Mouse (Mus musculus): ENCODE results near the gene Nln. TPM values are rescaled to one million over a fixed set of nuclear protein-coding genes. Genes with fewer than 3 reads are reported as not detected.

Gene Nln
- polyA plus RNA-seq, 1 experiment from 2014 or later = 17.6 TPM

DNA sequence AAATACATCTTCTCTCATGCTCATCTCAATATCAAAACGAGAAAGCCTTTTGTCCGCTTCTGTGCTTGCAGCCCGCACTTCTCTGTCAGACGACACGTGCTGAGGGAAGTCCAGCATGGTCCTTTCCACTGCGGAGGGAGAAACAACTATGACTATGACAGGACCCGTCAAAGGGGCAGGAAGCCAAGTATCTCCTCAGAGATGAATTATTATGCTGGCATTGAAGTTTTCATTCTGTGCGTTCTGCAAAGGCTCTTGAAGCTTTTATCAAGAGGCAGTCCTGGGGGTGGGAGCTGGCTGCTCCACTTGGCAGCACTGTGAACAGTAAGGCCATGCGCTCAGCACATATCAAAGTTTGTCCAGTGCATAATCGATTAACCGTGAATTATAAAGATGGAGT lies 40.2 kb downstream of the Nln start:
- Histone ChIP-seq H3K36me3 (0 out of 2 replicates have a peak, but pooled peaks cover 3% of the 10 kb centered on the region), H3K9me3 (no peaks in the 10 kb centered on the region), H3K27ac (no peak overlapping the region), H3K4me1 (replicated peaks) (peaks cover 15% of the 10 kb centered on the region; the same call in 1 of the 2 replicates), H3K4me3 (replicated peaks) (no peak overlapping the region), H3K27me3 (no peaks in the 10 kb centered on the region), H3K9ac (replicated peaks) (no peak overlapping the region), H3K4me2 (no peak overlapping the region)
- 89% methylated on average over 11 of the region's 11 CpGs for WGBS
- ATAC-seq (ENCODE audit: insufficient number of reproducible peaks, insufficient read depth, low FRiP score, low TSS enrichment, low read depth) = no peak

DNA sequence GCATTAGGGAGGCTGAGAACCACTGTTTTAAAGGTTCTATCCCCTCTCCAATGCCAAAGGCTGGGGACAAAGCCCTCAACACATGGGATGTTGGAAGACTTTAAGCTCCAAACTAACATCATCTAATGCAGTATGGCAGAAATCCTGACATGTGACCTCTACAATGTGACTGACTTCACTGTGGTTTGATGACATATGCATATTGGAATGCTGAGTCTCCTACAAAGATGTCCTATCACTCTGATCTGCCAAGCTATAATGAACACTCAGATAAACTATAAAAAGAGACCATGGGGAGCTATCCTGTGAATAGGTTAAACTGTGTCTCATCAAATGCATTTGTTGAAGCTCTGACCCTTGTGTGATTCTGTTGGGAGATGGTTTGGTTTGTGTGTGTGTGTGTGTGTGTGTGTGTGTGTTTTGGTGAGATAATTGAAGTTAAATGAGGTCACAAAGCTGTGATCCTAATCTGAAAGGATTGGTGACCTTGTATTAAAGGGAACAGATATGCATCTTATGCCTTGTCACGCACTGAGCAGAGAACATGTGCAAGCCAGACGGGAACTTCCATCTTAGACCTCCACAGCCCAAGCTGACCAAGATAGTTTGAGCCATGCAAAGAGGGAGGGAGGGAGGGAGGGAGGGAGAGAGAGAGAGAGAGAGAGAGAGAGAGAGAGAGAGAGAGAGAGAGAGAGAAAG lies 43.6 kb downstream of the Nln start:
- Histone ChIP-seq H3K4me1 (replicated peaks) (peaks cover 33% of the 10 kb centered on the region), H3K27ac (no peak overlapping the region), H3K4me3 (replicated peaks) (no peak overlapping the region), H3K4me2 (no peak overlapping the region), H3K36me3 (0 out of 2 replicates have a peak, but pooled peaks cover 4% of the 10 kb centered on the region), H3K9ac (replicated peaks) (no peak overlapping the region), H3K27me3 (no peaks in the 10 kb centered on the region), H3K9me3 (no peaks in the 10 kb centered on the region)
- 35% methylated on average over 2 of the region's 2 CpGs for WGBS
- ATAC-seq (ENCODE audit: insufficient number of reproducible peaks, insufficient read depth, low FRiP score, low TSS enrichment, low read depth) = no peak

DNA sequence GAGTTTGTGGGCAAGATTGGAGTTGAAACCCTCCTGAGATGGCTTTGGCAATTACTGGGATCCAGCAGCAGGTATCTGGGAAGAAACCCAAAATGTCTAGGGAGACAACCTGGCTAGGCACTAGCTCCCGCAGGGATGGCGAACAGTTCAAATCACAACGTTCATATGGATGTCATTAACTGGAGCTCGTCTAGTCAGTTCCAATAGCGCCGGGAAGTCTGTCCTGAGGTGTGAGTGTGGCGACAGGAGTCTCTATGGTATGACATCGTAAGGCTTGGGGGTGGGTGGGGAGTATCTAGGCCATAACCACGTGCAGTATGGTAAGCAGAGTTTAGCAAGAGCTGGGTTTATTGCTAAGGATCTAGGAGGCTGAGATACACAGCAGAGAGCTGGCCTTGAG lies 46.4 kb downstream of the Nln start:
- H3K36me3 ChIP-seq = 0 out of 2 replicates have a peak, but pooled peaks cover 5% of the 10 kb centered on the region
- no peaks in the 10 kb centered on the region for H3K9me3 ChIP-seq
- no peak overlapping the region for H3K9ac ChIP-seq (replicated peaks)
- peak overlapping the region; percentile 69 for H3K27ac ChIP-seq
- H3K4me1 ChIP-seq (replicated peaks) = peaks cover 23% of the 10 kb centered on the region
- WGBS = 19% methylated on average over 9 of the region's 9 CpGs
- ATAC-seq (ENCODE audit: insufficient number of reproducible peaks, insufficient read depth, low FRiP score, low TSS enrichment, low read depth) = peak; percentile 60; the same call in 1 of the 2 replicates
- no peak overlapping the region for H3K4me2 ChIP-seq
- H3K27me3 ChIP-seq = no peaks in the 10 kb centered on the region
- H3K4me3 ChIP-seq (replicated peaks) = no peak overlapping the region

DNA sequence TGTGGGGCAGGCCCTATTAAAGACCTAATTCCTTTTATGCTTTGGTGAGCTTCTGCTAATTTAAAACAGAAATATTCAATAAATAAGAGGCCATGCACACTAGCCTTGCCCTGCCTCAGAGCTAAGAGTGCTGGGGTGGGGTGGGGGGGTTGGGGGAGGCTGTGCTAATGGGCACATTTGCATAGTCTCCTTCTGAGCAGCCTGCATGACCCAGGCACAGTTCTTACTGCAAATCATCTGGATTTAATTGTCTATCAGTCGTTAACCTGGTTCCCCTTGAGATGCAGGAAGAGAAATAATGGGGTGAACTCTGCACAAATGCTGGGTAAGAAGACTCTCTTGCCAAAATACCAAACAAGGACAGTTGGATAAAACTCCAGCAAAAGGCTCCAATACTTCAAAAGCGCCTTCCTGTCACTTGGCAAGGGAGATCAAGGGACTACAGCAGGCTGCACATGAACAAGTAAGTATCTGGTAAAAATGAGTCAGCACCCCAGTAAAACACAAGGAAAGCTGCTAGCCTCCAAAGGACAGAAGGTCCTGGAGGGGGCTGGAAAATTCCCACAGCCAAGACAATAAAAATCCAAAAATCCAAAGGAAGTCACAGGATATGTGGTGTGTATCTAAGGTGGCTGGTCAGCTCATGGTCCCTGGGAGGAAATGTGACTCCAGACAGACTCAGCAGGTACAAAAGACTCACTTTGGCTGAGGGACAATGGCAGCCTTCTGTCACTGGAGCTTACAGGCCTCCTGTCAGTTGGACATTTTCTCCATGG lies 47.3 kb downstream of the Nln start:
- H3K9me3 ChIP-seq = no peaks in the 10 kb centered on the region
- H3K4me3 ChIP-seq (replicated peaks) = no peak overlapping the region
- ATAC-seq (ENCODE audit: insufficient number of reproducible peaks, insufficient read depth, low FRiP score, low TSS enrichment, low read depth) = peak; percentile 82; the same call in 1 of the 2 replicates
- peaks cover 9% of the 10 kb centered on the region; the same call in 1 of the 2 replicates for H3K36me3 ChIP-seq
- H3K9ac ChIP-seq (replicated peaks) = no peak overlapping the region
- 26% methylated on average over 2 of the region's 2 CpGs for WGBS
- H3K4me1 ChIP-seq (replicated peaks) = peaks cover 23% of the 10 kb centered on the region
- H3K27me3 ChIP-seq = no peaks in the 10 kb centered on the region
- H3K4me2 ChIP-seq = no peak overlapping the region
- H3K27ac ChIP-seq = peak overlapping the region; percentile 69

DNA sequence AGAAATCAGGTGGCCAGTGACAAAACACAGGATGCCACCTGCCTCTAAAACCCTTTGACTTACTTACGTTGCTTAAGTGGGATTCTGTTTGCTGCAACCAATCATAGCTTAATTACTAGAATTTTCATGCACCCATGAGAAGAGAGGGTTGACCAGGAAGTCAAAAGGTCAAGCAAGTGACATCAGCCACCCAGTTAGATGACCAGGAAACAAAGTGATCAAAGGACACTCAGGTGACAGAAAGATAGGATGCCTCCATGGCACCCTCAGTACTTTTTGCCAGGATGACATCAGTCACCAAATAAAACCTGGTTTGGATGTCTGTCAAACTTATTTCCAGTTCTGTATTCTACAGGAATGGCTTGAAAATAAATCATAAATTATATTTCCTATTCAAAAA lies 49.2 kb downstream of the Nln start:
- ATAC-seq (ENCODE audit: insufficient number of reproducible peaks, insufficient read depth, low FRiP score, low TSS enrichment, low read depth) = no peak
- H3K36me3 ChIP-seq = peaks cover 12% of the 10 kb centered on the region; the same call in 1 of the 2 replicates
- H3K4me3 ChIP-seq (replicated peaks) = no peak overlapping the region
- H3K27ac ChIP-seq = no peak overlapping the region
- 58% methylated on average over 1 of the region's 1 CpGs for WGBS
- H3K4me1 ChIP-seq (replicated peaks) = peaks cover 23% of the 10 kb centered on the region
- no peaks in the 10 kb centered on the region for H3K27me3 ChIP-seq
- H3K9ac ChIP-seq (replicated peaks) = no peak overlapping the region
- H3K4me2 ChIP-seq = no peak overlapping the region
- no peaks in the 10 kb centered on the region for H3K9me3 ChIP-seq

DNA sequence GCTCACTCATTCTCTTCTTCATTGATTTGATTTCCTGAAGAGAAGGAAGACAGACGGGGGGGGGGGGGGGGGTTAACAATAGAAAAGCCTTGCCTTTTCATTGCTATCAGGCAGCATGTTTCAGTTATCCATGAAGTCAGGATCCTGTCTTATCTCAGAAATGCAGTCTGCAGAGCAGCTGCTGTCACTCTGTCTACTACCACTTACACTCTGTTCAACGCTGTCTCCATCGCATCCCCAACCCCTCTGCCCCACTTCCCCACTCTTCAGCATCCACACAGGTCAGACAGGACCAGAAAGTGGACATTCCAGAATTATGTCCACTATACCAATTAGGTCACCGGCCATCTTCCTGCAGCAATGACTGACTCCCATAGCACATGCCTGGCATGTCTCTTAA lies 49.9 kb downstream of the Nln start:
- 77% methylated on average over 4 of the region's 4 CpGs for WGBS
- H3K27ac ChIP-seq = no peak overlapping the region
- H3K9me3 ChIP-seq = no peaks in the 10 kb centered on the region
- no peak overlapping the region for H3K9ac ChIP-seq (replicated peaks)
- H3K27me3 ChIP-seq = no peaks in the 10 kb centered on the region
- H3K36me3 ChIP-seq = peaks cover 12% of the 10 kb centered on the region; the same call in 1 of the 2 replicates
- peaks cover 23% of the 10 kb centered on the region for H3K4me1 ChIP-seq (replicated peaks)
- no peak overlapping the region for H3K4me2 ChIP-seq
- no peak overlapping the region for H3K4me3 ChIP-seq (replicated peaks)
- ATAC-seq (ENCODE audit: insufficient number of reproducible peaks, insufficient read depth, low FRiP score, low TSS enrichment, low read depth) = no peak

DNA sequence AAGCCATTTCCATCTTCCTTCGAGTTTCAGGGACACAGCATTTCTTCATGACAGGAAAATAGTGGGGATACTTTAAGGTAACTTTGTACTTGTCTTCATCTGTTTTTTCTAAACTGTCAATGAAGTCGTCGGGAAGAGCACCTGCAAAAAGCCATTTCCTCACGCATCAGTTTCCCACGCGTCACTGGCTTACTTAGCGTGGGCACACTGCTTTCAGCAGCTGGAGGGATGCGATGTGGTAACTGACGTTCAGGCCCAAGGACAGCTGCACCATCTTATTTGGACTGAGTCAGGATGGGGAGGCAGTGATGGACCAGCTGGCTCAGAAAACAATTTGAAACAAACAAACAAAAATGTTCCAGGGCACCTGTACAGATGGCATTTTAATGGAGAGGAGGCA lies 50.7 kb downstream of the Nln start:
- WGBS = 90% methylated on average over 9 of the region's 9 CpGs

DNA sequence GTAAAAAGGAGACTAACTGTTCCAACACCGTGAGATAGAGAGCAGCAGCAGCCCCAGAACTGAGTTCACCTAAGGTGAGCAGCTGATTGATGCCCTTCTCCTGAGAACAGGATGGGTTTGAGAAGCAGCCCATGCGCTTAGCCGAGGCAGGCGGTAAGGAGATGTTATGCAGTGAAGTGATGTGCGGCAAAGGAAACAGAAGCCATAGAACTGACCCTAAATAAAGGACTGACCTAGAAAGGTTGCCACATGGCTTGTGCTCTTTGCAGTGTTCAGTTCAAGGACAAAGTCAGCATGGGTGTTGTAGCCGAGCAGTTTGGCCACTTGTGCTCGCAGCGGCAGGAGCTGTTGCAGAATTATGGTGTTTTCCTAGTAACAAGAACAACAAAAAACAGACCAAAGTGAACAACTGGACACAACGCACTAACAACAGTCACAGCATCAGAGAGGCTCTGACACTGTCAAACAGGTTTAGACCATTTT lies 57.1 kb downstream of the Nln start:
- 89% methylated on average over 9 of the region's 9 CpGs for WGBS
- Histone ChIP-seq H3K9ac (replicated peaks) (no peak overlapping the region), H3K27me3 (no peaks in the 10 kb centered on the region), H3K36me3 (peaks cover 9% of the 10 kb centered on the region; the same call in 1 of the 2 replicates), H3K27ac (no peak overlapping the region), H3K9me3 (no peaks in the 10 kb centered on the region), H3K4me2 (no peak overlapping the region), H3K4me1 (replicated peaks) (no peaks in the 10 kb centered on the region), H3K4me3 (replicated peaks) (no peak overlapping the region)
- ATAC-seq (ENCODE audit: insufficient number of reproducible peaks, insufficient read depth, low FRiP score, low TSS enrichment, low read depth) = no peak

More for the DNA sequence above, 50.7 kb downstream of the Nln start:
- H3K27ac ChIP-seq = no peak overlapping the region
- ATAC-seq (ENCODE audit: insufficient number of reproducible peaks, insufficient read depth, low FRiP score, low TSS enrichment, low read depth) = no peak
- H3K4me1 ChIP-seq (replicated peaks) = peaks cover 22% of the 10 kb centered on the region
- H3K9me3 ChIP-seq = no peaks in the 10 kb centered on the region
- H3K27me3 ChIP-seq = no peaks in the 10 kb centered on the region
- H3K9ac ChIP-seq (replicated peaks) = no peak overlapping the region
- no peak overlapping the region for H3K4me2 ChIP-seq
- no peak overlapping the region for H3K4me3 ChIP-seq (replicated peaks)
- peaks cover 12% of the 10 kb centered on the region; the same call in 1 of the 2 replicates for H3K36me3 ChIP-seq

DNA sequence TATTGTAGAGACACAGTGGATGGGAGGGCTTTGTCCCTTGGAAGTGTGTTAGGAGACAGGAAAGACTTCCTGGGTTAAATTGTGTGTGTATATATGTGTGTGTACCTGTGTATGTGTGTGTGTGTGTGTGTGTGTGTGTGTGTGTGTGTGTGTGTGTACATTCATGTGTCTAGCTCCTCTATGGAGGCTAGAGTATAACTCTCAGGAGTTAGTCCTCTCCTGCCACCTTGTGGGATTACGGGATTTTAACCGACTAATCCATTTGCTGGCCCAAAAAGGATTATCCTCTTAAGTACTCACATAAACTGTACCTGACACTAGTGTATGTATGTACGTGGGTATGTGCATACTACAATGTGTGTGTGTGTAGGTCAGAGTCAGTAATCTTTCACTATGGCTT lies 60.6 kb downstream of the Nln start:
- H3K4me2 ChIP-seq = no peak overlapping the region
- no peaks in the 10 kb centered on the region for H3K27me3 ChIP-seq
- WGBS = 64% methylated on average over 3 of the region's 3 CpGs
- peaks cover 6% of the 10 kb centered on the region; the same call in 1 of the 2 replicates for H3K36me3 ChIP-seq
- H3K27ac ChIP-seq = no peak overlapping the region
- no peak for ATAC-seq (ENCODE audit: insufficient number of reproducible peaks, insufficient read depth, low FRiP score, low TSS enrichment, low read depth)
- no peak overlapping the region for H3K4me3 ChIP-seq (replicated peaks)
- H3K4me1 ChIP-seq (replicated peaks) = no peaks in the 10 kb centered on the region
- no peaks in the 10 kb centered on the region for H3K9me3 ChIP-seq
- no peak overlapping the region for H3K9ac ChIP-seq (replicated peaks)

DNA sequence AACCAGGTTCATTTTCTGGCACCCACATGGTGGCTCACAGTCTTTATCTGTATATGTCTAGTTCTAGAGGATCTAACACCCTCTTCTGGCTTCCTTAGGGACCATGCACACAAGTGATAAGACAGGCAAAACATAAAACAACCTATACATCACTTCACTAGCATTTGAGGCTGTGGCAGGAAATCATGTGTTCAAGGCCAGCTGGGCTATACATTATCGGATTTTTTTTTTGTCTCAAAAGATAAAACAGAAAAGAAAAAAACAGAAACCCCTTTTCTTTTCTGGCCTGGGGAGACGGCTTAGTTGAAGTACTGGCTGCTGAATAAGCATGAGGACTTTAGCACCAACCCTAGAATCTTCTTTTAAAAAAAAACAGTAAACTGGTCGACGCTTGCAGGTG lies 64.3 kb downstream of the Nln start:
- Histone ChIP-seq H3K4me1 (replicated peaks) (no peaks in the 10 kb centered on the region), H3K4me2 (no peak overlapping the region), H3K36me3 (peaks cover 3% of the 10 kb centered on the region; the same call in 1 of the 2 replicates), H3K9ac (replicated peaks) (no peak overlapping the region), H3K9me3 (no peaks in the 10 kb centered on the region), H3K27ac (no peak overlapping the region), H3K27me3 (no peaks in the 10 kb centered on the region), H3K4me3 (replicated peaks) (no peak overlapping the region)
- 82% methylated on average over 4 of the region's 4 CpGs for WGBS
- no peak for ATAC-seq (ENCODE audit: insufficient number of reproducible peaks, insufficient read depth, low FRiP score, low TSS enrichment, low read depth)

DNA sequence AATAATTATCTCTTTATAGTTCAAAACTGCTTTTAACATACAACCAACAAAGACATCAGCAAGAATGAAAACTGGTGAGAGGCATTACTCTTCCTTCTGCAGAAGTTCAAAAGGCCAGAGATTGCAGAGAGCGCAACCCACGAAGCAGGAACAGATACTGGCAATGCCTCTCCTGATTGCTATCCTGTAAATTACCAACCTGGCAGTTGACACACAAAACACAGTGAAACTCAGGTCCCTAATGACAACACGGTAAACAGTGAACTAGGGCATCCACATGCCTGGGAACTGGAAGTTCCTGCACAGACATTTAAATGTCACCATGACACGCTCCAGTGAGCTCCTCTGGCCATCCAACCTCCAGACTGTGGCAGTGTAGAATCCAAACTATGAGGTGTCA lies 65.1 kb downstream of the Nln start:
- Histone ChIP-seq H3K9ac (replicated peaks) (no peak overlapping the region), H3K9me3 (no peaks in the 10 kb centered on the region), H3K4me1 (replicated peaks) (no peaks in the 10 kb centered on the region), H3K4me2 (no peak overlapping the region), H3K27ac (no peak overlapping the region), H3K36me3 (0 out of 2 replicates have a peak, but pooled peaks cover 3% of the 10 kb centered on the region), H3K4me3 (replicated peaks) (no peak overlapping the region), H3K27me3 (no peaks in the 10 kb centered on the region)
- no peak for ATAC-seq (ENCODE audit: insufficient number of reproducible peaks, insufficient read depth, low FRiP score, low TSS enrichment, low read depth)
- WGBS = 85% methylated on average over 4 of the region's 4 CpGs
